Mouse (Mus musculus) thymus, adult 2 months (tissue): ENCODE measurements around the gene Pml.

Experiments
- CTCF ChIP-seq: fragments of 200-500 bp; IDR thresholded peaks from 2 replicates; pipeline ENCODE4 v1.5.1; 2012; ENCODE audit warnings: mild to moderate bottlenecking, control low read depth, low read length, moderate library complexity, borderline replicate concordance; ENCODE audit not compliant: control insufficient read depth, poor library complexity, insufficient read depth; ENCODE audit errors: extremely low read depth
- POLR2A ChIP-seq: fragments of 200-500 bp; IDR thresholded peaks from 2 replicates; pipeline ENCODE4 v1.6.1; 2012; ENCODE audit warnings: mild to moderate bottlenecking, low read length, control low read depth, moderate library complexity; ENCODE audit not compliant: control insufficient read depth, poor library complexity, insufficient read depth; ENCODE audit errors: extremely low read depth

- TF ChIP-seq CTCF (no peak), POLR2A (no peak)
These were observed 45.8 kb upstream of the Pml start for GRCm38 (mm10) chr9:58295345-58295744.
